Mouse (Mus musculus) olfactory bulb, adult 2 months (tissue): ENCODE measurements around the gene Lrmda.

Experiments
- CTCF ChIP-seq: fragments of 200-500 bp; IDR thresholded peaks from 2 replicates; pipeline ENCODE4 v1.5.1; 2012; ENCODE audit warnings: low read depth, mild to moderate bottlenecking, low read length, moderate library complexity; ENCODE audit not compliant: insufficient read depth
- POLR2A ChIP-seq: fragments of 200-500 bp; IDR thresholded peaks from 2 replicates; pipeline ENCODE4 v1.6.1; 2012; ENCODE audit warnings: mild to moderate bottlenecking, low read depth, low read length, moderate library complexity; ENCODE audit not compliant: insufficient read depth

- TF ChIP-seq CTCF: no peak
- TF ChIP-seq POLR2A: no peak
Measured at GRCm38 (mm10) chr14:22931114-22931822, 911.8 kb downstream of the Lrmda start.
